Mouse (Mus musculus) 3T3-L1 (cell line): ENCODE data around the gene Dnase2b.

Experiments used
- DNase-seq: peaks from one replicate; pipeline ENCODE4 v3.0.0-alpha.2; 2015; ENCODE audit warnings: low read depth, low spot score

The Dnase2b gene

GRCm38 (mm10) chr3:146570939-146571338 lies 44.5 kb downstream of the Dnase2b start:
- DNase-seq = no peak

DNA sequence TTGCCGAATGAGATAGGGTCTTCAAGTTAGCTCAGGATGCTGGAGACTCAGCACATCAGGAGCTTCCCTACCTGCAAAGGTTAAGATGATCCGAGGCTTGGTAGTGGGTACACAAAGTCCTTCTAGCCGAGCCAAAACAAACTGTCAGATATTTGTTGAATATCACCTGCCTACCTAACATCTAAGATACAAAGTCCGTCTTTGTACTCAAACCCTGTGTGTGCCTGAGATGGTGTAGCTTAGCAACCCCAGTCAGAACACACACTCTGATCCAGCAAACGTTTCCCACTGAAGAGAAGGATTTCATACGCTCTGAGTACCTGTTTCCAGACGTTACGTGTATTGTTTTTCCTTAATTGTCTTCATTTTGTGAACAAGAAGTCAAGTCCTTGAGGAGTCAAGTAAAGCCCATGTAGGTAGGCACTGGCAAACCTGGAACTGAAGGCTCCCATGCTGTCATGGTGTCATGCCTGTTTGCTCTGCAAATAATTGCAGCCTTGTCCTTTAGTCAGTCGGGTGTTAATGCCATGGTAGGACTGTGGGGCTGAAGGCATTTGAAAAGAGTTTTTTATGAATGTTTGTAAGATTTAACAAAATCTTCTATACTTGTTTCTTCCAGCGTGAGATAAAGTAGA lies 45.1 kb downstream of the Dnase2b start, which contains the start of gene Uox:
TSS of gene Uox (plus strand) at position 279 of the 635 bp plus-strand sequence.
- no peak for DNase-seq

DNA sequence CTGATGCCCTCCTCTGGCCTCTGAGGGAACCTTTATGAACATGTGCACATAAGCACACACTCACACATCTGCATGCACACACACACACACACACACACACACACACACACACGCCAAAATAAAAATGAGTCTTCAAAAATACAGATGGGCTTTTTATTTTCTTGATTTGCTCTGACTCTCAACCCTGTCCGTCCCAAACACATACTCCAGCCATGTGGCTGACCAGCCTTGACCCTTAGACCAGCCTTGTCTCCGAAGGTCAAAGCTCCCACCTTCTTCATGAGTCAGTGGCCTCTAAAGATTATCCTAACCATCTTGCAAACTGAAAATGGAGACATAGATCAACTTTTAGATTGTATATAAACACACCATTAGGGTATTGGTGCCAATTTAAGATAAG lies 45.8 kb downstream of the Dnase2b start:
- no peak for DNase-seq

DNA sequence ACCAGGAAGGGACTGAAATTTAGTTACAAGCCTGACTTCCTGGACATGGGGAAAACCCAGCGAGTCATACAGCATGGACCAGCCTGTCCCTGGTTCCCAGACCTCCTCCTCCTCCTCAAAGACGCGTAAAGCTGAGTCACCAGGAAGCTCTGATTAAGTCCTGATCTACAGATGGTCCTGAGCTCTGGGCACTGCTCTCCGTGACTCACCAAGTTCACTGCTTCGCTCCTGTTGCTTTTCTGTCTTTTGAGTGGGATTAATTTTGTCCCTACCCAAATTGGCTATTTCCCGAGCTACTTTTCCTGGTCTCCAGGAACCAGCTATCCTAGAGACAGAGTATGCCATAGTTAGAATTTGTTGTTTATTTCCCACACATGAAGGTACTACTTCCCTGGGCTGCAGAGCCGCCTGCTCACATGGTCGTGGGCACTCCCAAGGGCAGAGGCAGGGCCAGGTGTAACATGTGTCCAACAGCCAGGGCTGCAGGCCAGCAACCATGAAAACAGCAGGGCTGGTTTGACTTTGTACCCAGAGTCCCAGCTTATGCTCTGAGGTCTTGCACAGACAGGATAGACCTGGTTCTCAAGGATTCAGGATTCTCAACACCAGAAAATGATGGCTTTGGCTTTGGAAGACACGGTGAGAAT lies 47.4 kb downstream of the Dnase2b start:
- DNase-seq = peak; percentile 96

DNA sequence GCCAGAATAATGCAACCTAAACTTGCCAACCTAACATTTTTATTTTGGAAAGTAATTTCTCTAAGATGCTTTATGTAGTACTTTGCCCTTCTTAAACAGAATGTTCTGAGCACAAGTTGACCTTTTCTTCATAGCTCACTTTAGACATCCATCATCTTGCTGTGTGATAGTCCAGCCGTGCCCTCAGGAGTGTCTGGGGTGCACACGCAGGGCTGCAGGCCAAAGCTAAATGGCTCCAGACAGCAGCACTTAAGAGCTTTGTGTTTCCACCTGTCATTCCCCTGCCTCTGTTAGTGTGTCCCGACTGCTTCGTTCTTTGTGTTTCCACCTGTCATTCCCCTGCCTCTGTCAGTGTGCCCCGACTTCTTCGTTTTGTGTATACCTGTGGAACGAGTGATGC lies 48.0 kb downstream of the Dnase2b start:
- peak; percentile 57 for DNase-seq

DNA sequence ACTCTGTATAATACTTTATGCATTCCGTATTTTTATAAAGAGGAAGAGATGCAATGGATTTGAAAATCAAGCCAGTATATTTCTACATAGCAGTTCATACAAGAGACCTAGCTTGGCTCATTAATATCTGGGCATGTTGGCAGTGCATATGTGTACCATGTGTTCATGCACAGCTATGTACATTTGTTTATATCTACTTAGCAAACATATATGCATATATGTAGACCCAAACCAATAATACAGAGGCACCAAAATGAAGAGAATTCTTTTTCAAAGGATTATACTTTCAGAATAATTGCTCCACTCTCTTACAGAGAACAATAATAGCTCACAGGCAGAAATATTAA lies 50.4 kb downstream of the Dnase2b start:
- DNase-seq = no peak

- peak; percentile 92 for DNase-seq
Measured at GRCm38 (mm10) chr3:146564268-146565064, 50.9 kb downstream of the Dnase2b start.

GRCm38 (mm10) chr3:146562936-146563335 lies 52.5 kb downstream of the Dnase2b start:
- DNase-seq = no peak

DNA sequence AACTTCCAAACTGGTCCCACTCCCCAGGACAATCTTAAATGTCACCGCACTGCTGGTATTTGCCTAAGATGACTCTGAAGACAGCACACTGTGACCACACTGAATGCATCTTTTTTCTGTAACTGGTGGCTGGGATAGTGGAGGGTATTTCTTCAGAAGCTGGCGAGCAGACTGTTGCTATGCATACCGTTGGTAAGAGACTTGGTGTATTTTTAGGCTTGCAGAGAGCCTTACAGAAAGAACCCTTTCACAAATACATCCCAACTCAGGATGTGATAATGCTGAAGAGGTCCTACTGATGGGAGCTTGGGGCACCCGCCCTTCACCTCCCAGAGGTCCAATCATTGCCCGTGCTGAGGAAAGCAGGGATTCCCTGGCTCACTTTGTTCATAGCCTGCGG lies 57.9 kb downstream of the Dnase2b start:
- DNase-seq = no peak

- no peak for DNase-seq
Measured at GRCm38 (mm10) chr3:146556567-146556966, 58.8 kb downstream of the Dnase2b start.

GRCm38 (mm10) chr3:146554816-146555215 lies 60.6 kb downstream of the Dnase2b start:
- no peak for DNase-seq

GRCm38 (mm10) chr3:146543632-146544031 lies 71.8 kb downstream of the Dnase2b start:
- DNase-seq = no peak

GRCm38 (mm10) chr3:146540521-146541273 lies 74.7 kb downstream of the Dnase2b start:
- peak; percentile 12 for DNase-seq

- no peak for DNase-seq
Measured at GRCm38 (mm10) chr3:146534986-146535385, 80.4 kb downstream of the Dnase2b start.
